Mouse (Mus musculus): ENCODE measurements at regions not wholly inside any gene's neighbourhood (a gene's known extent, or its start where the extent isn't known, plus 50 kb on each side); places are given as distances from the start of the nearest gene placed in this dataset.
"Not testable (repeated sequence)": the region's sequence is repeated elsewhere in the genome, so short reads cannot be mapped to it uniquely, and the experiment has no call there.

DNA sequence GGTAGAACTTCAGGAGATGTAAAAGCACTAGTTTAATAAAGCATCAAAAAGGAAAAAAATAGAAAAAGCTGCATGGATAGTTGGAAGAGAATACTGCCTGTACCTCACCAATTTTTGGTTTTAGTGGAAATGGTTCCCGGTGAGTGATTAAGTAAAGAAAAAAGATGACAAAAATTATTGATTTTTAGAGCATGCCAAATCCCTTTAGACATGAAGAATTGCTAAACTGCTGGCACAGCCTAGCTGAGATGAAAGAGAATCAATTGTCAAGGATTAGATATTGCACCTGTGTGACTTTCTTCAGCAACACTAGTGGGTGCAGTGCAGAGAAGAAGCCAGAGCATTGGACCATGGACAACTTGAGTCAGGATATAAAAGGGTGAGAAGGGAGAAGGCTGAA lies 348.7 kb upstream of the Cpeb2 start:
- Histone ChIP-seq H3K27me3 (no peaks in the 10 kb centered on the region), H3K9me3 (no peaks in the 10 kb centered on the region), H3K27ac (replicated peaks) (no peak overlapping the region), H3K9ac (no peak overlapping the region), H3K4me1 (replicated peaks) (no peaks in the 10 kb centered on the region), H3K4me2 (no peak overlapping the region), H3K36me3 (no peaks in the 10 kb centered on the region), H3K4me3 (no peak overlapping the region)
- ATAC-seq (ENCODE audit: low read depth), result no peak
- 89% methylated on average over 1 of the region's 1 CpGs for WGBS

DNA sequence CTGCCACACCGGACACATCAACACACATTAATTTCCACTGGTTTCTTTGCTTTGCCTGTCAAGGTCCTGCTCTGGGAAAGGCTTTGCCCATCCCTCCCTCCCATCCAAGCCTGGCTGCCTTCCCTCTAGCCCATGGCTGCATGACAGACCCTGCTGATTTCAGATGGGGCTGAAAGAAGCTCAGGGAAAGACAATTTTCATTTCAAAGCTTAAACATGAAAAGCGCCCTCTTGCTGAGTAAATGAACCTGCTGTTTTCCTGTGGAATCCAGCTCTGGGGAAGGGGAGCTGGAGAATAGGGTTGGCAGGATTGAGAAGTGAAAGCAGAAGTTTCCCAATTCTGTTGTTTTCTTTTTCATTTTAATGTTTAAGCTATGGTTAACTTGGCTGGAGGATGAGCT lies 341.1 kb upstream of the Cpeb2 start:
- no peak overlapping the region for H3K27ac ChIP-seq (replicated peaks)
- H3K36me3 ChIP-seq, result no peaks in the 10 kb centered on the region
- WGBS, result 23% methylated on average over 2 of the region's 2 CpGs
- no peaks in the 10 kb centered on the region for H3K27me3 ChIP-seq
- no peak overlapping the region for H3K9ac ChIP-seq
- 0 out of 2 replicates have a peak, but pooled peaks cover 10% of the 10 kb centered on the region for H3K4me1 ChIP-seq (replicated peaks)
- ATAC-seq (ENCODE audit: low read depth), result no peak
- H3K4me2 ChIP-seq, result no peak overlapping the region
- H3K4me3 ChIP-seq, result no peak overlapping the region
- no peaks in the 10 kb centered on the region for H3K9me3 ChIP-seq

DNA sequence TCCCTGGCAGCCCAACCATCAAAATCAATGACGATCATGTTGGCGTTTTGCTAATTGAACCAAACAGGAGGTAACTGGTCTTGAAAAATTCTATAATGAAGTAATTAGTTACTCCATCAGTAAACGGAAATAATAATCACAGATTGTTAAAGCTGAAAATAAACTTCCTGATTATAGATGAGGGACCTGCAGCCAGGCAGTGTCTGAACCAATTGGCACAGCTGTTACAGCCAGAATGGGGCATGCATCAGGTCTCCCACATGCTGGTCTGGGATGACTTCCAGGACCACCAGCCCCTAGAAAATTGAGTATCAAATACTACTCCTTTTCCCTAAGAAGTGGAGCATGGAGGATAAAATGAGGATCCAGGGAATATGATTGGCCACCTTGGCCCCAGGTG lies 326.8 kb upstream of the Cpeb2 start:
- 72% methylated on average over 3 of the region's 3 CpGs for WGBS
- H3K4me2 ChIP-seq, result no peak overlapping the region
- H3K9me3 ChIP-seq, result no peaks in the 10 kb centered on the region
- no peak overlapping the region for H3K27ac ChIP-seq (replicated peaks)
- no peaks in the 10 kb centered on the region for H3K36me3 ChIP-seq
- H3K9ac ChIP-seq, result no peak overlapping the region
- no peak overlapping the region for H3K4me3 ChIP-seq
- no peaks in the 10 kb centered on the region for H3K4me1 ChIP-seq (replicated peaks)
- no peak for ATAC-seq (ENCODE audit: low read depth)
- no peaks in the 10 kb centered on the region for H3K27me3 ChIP-seq

DNA sequence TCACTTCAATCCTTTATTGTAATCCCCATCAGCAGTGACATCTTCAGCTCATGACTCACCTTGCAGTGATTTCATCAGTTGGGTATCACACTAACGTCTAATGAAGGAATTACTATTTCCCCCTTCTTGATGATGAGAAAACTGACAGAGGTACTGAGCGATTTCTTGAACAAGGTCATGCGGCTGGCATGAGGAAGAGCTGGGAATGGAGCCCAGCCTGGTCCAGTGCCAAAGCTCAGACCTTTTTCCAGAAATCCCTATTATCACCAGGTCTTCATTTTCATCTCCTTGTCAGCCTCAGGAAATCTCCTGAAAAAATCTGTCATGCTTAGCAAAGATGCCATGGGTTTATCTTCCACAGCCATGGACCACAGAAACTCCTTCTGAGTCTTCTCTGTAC lies 313.6 kb upstream of the Cpeb2 start:
- H3K27me3 ChIP-seq, result no peaks in the 10 kb centered on the region
- H3K27ac ChIP-seq (replicated peaks), result no peak overlapping the region
- H3K36me3 ChIP-seq, result no peaks in the 10 kb centered on the region
- no peak overlapping the region for H3K4me2 ChIP-seq
- H3K9me3 ChIP-seq, result no peaks in the 10 kb centered on the region
- ATAC-seq (ENCODE audit: low read depth), result no peak
- 91% methylated on average over 3 of the region's 3 CpGs for WGBS
- H3K4me1 ChIP-seq (replicated peaks), result no peaks in the 10 kb centered on the region
- H3K9ac ChIP-seq, result no peak overlapping the region
- no peak overlapping the region for H3K4me3 ChIP-seq

DNA sequence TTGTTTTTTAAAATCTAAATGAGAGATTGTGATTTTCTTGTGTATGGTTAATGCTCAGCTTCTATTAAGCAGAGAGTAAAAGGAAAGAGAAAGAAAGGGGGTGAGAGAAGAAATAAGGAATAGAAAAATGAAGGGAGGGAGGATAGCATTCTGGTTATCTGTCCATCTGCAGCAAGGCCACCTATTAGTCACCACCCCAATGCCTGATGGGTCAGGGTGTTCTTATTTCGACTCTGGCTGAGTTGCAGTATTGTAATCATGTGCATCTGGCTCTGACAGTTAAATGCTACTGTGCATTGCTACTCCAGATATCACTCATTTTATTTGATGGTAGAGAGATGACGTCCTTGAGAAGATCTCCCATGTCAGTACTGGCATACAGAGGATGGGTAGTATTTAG lies 300.9 kb upstream of the Cpeb2 start:
- Histone ChIP-seq H3K27me3 (no peaks in the 10 kb centered on the region), H3K9me3 (no peaks in the 10 kb centered on the region), H3K4me3 (no peak overlapping the region), H3K36me3 (no peaks in the 10 kb centered on the region), H3K9ac (no peak overlapping the region), H3K4me1 (replicated peaks) (no peaks in the 10 kb centered on the region), H3K27ac (replicated peaks) (no peak overlapping the region), H3K4me2 (no peak overlapping the region)
- WGBS, result 83% methylated on average over 2 of the region's 2 CpGs
- ATAC-seq (ENCODE audit: low read depth), result no peak

DNA sequence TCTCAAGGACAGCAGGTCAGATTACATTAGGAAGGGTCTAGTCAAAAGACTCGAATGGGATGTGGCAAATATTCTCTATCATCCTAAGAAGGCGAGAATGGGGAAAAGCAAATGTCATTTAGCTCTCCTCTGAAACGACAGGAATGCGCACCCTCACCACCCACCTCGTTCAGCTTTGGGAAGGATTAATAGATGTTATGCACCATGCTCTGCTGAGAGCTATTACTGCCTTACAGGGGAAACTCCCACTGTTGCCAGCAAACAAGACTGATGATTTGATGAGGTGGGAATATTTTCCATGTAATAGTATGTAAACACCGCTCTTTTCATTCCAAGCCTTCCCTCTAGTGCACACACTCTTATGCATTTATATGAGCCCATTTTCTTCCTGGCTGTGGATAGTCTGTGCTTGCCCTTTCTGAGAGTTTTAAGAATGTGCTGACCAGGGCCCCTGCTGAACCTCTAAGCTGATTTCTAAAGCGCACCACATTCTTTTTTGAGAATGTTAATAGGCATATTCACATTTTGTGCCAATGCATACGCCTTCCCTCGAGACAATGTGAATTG lies 273.6 kb upstream of the Cpeb2 start:
- Histone ChIP-seq H3K27me3 (no peaks in the 10 kb centered on the region), H3K36me3 (no peaks in the 10 kb centered on the region), H3K4me2 (no peak overlapping the region), H3K9ac (no peak overlapping the region), H3K27ac (replicated peaks) (0 out of 2 replicates have a peak overlapping the region, but pooled peaks have one; percentile 23), H3K9me3 (no peaks in the 10 kb centered on the region), H3K4me1 (replicated peaks) (no peaks in the 10 kb centered on the region), H3K4me3 (no peak overlapping the region)
- WGBS, result 72% methylated on average over 9 of the region's 9 CpGs
- no peak for ATAC-seq (ENCODE audit: low read depth)

DNA sequence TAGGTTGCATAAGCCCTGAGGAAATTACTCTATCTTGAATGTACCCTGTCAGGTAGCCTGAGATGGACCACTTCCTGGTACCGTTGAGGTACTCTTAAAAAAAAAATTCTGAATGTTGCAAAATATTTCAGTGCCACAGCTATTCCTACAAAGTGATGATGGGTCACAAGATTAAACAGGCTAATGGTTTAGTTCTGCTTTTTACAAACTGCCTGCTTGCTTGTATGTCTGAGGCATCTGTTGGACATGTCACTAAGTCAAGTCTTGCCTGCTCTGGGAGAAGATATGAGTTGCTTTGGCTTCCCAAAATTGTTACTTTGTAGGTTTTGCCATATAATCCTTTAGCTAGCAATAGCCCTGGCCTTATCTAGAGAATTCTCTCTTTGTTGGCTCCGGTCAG lies 266.0 kb upstream of the Cpeb2 start:
- not testable (repeated sequence) for H3K9ac ChIP-seq; H3K4me1 ChIP-seq (replicated peaks); H3K36me3 ChIP-seq; H3K27ac ChIP-seq (replicated peaks); ATAC-seq (ENCODE audit: low read depth); H3K27me3 ChIP-seq; H3K4me2 ChIP-seq; H3K9me3 ChIP-seq; H3K4me3 ChIP-seq
- WGBS, result 98% methylated on average over 2 of the region's 2 CpGs

DNA sequence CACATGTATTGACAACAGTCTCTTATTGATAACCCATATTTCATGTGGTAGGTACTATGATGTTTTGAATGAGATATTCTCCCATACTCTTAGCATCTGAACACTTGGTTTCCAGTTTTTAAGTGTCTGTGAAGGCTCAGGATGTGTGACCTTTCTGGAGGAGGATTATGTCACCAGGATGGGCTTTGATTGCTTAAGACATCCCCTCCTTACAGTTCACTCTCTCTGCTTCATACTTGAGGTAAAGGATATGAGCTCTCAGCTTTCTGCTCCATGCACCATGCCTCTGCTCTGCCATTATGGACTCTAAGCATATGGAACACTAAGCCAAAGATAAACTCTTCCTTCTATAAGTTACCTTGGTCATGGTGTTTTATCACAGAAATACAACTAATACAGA lies 263.8 kb upstream of the Cpeb2 start:
- no peak overlapping the region for H3K9ac ChIP-seq
- H3K4me3 ChIP-seq, result no peak overlapping the region
- no peaks in the 10 kb centered on the region for H3K4me1 ChIP-seq (replicated peaks)
- H3K4me2 ChIP-seq, result no peak overlapping the region
- H3K27me3 ChIP-seq, result no peaks in the 10 kb centered on the region
- no peaks in the 10 kb centered on the region for H3K9me3 ChIP-seq
- no peaks in the 10 kb centered on the region for H3K36me3 ChIP-seq
- no peak for ATAC-seq (ENCODE audit: low read depth)
- H3K27ac ChIP-seq (replicated peaks), result no peak overlapping the region

DNA sequence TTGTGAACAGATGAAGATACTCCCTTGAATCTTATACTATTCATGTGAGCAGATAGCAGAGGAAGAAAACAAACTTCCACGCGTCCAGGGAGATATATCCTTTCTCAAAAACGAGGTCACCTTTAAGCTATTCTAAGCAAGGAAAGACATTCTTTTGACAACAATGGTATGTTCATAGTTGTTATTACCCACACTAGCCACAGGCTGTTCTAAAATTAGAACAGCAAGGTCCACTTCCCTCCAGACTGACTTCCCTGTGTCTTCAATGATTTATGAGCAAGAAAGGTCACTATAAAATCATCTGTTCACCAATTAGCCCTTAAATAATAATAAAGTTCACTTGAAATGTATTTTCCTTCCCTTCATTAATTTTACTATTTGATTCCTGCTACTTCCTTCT lies 263.3 kb upstream of the Cpeb2 start:
- no peak for ATAC-seq (ENCODE audit: low read depth)
- Histone ChIP-seq H3K27me3 (no peaks in the 10 kb centered on the region), H3K4me3 (no peak overlapping the region), H3K4me1 (replicated peaks) (no peaks in the 10 kb centered on the region), H3K27ac (replicated peaks) (no peak overlapping the region), H3K9ac (no peak overlapping the region), H3K4me2 (no peak overlapping the region), H3K9me3 (no peaks in the 10 kb centered on the region), H3K36me3 (no peaks in the 10 kb centered on the region)
- WGBS, result 78% methylated on average over 3 of the region's 3 CpGs

DNA sequence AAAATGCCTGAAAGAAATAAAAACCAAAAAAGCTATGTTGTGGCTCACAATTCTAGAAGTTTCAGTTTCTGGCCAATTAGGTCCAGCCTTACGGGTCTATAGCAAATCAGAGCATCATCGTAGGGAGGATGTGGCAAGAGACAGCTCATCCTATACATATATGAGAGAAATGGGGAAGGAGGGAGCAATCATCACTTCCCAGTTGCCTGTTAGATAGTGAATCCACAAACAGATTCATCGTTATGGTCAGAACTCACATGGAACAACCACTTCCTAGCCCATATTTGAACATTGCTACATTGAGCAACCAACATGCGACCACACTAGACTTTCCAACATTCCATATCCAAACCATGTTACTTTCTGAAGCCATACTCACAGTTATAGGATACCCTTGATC lies 255.9 kb upstream of the Cpeb2 start:
- ATAC-seq (ENCODE audit: low read depth), result no peak
- 82% methylated on average over 4 of the region's 4 CpGs for WGBS

DNA sequence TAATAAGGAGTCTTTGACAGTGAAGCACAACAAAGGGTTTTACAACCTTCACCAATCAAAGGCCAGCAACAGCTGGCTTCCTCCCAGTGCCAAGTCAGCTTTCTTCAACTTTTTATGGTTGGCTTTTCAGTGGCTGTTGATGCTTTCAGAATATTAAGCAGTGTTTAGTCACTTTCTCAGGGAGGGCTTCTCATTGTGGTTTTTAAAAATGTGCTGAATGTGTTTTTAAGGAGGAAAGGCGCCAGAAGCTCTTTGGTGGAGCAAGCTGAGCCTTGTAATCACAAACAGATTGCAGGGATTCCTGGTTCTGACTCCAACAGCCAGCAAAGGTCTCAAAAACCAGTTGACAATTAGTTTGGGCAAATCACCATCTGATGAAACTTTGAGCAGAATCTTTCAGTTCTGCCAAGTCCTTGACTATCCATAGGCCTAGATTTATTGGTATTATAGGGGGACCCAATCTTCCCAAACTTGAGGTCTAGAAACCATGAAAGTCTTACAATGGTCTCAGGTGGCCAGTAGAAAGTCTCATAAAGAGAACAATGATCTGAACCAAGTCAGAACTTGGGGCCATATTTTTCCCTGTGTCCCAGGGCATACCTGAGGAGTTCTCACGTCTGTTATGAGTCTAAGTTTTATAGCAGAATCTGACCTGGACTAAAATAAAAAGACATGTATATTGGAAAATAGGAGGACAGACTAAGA lies 251.9 kb upstream of the Cpeb2 start:
- no peak overlapping the region for H3K4me2 ChIP-seq
- H3K36me3 ChIP-seq, result no peaks in the 10 kb centered on the region
- no peaks in the 10 kb centered on the region for H3K9me3 ChIP-seq
- no peak overlapping the region for H3K4me3 ChIP-seq
- H3K27me3 ChIP-seq, result no peaks in the 10 kb centered on the region
- H3K27ac ChIP-seq (replicated peaks), result no peak overlapping the region
- H3K4me1 ChIP-seq (replicated peaks), result no peaks in the 10 kb centered on the region; the same call in 1 of the 2 replicates
- no peak for ATAC-seq (ENCODE audit: low read depth)
- no peak overlapping the region for H3K9ac ChIP-seq
- 66% methylated on average over 2 of the region's 2 CpGs for WGBS

More for the DNA sequence above, 255.9 kb upstream of the Cpeb2 start:
- no peaks in the 10 kb centered on the region for H3K9me3 ChIP-seq
- no peak overlapping the region for H3K9ac ChIP-seq
- no peaks in the 10 kb centered on the region for H3K27me3 ChIP-seq
- no peaks in the 10 kb centered on the region for H3K36me3 ChIP-seq
- H3K4me1 ChIP-seq (replicated peaks), result no peaks in the 10 kb centered on the region; the same call in 1 of the 2 replicates
- H3K27ac ChIP-seq (replicated peaks), result no peak overlapping the region
- no peak overlapping the region for H3K4me2 ChIP-seq
- no peak overlapping the region for H3K4me3 ChIP-seq

DNA sequence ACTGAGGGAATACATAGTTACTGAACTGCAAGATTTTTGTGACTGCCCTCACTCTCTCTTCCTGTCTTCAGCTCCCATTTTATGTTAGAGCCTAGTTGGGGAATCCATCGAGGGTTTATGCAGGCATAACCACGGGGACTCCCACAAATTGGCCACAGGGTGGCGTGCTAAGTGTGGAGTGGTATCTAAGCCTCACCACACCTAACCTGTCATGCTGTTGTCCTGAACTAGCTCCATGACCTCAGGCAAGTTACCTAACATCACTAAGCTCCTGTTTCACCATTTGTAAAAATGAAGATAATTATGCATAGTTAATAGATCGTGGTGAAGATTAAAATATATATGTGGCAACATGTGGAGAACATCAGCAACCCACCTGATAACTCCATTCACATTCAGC lies 246.8 kb upstream of the Cpeb2 start:
- no peak for ATAC-seq (ENCODE audit: low read depth)
- no peak overlapping the region for H3K4me2 ChIP-seq
- no peak overlapping the region for H3K27ac ChIP-seq (replicated peaks)
- 78% methylated on average over 4 of the region's 4 CpGs for WGBS
- H3K9me3 ChIP-seq, result no peaks in the 10 kb centered on the region
- H3K4me1 ChIP-seq (replicated peaks), result no peaks in the 10 kb centered on the region
- H3K9ac ChIP-seq, result no peak overlapping the region
- no peaks in the 10 kb centered on the region for H3K27me3 ChIP-seq
- no peak overlapping the region for H3K4me3 ChIP-seq
- H3K36me3 ChIP-seq, result no peaks in the 10 kb centered on the region
